Mouse (Mus musculus): Measurements from ENCODE around the gene Coq5. TPM values are rescaled to one million over a fixed set of nuclear protein-coding genes. Genes with fewer than 3 reads are reported as not detected.
A peak's percentile ranks its signal among the peaks of the same experiment; 100 is the strongest.
"Not testable (repeated sequence)": the region's sequence is repeated elsewhere in the genome, so short reads cannot be mapped to it uniquely, and the experiment has no call there.

Gene Coq5
- polyA plus RNA-seq, 1 experiment from 2014 or later: 57.3 TPM

- Histone ChIP-seq H3K4me2 (no peak overlapping the region), H3K36me3 (peaks cover 52% of the 10 kb centered on the region), H3K27me3 (no peaks in the 10 kb centered on the region), H3K4me1 (replicated peaks) (peaks cover 23% of the 10 kb centered on the region), H3K9ac (no peak overlapping the region), H3K4me3 (no peak overlapping the region), H3K9me3 (no peaks in the 10 kb centered on the region), H3K27ac (replicated peaks) (no peak overlapping the region)
- WGBS: 87% methylated on average over 10 of the region's 10 CpGs
- no peak for ATAC-seq (ENCODE audit: low FRiP score, low read depth)
These were observed 16.9 kb downstream of the Coq5 start for GRCm38 (mm10) chr5:115296347-115296746.

- Histone ChIP-seq H3K9me3 (no peaks in the 10 kb centered on the region), H3K36me3 (peaks cover 30% of the 10 kb centered on the region), H3K4me1 (replicated peaks) (peaks cover 31% of the 10 kb centered on the region), H3K4me2 (peak overlapping the region; percentile 63), H3K4me3 (peak overlapping the region; percentile 89), H3K9ac (peak overlapping the region; percentile 92), H3K27me3 (no peaks in the 10 kb centered on the region), H3K27ac (replicated peaks) (peak overlapping the region; percentile 93)
- WGBS: under 1% methylated on average over 45 of the region's 46 CpGs
- peak; percentile 56 for ATAC-seq (ENCODE audit: low FRiP score, low read depth)
These were observed 20.7 kb downstream of the Coq5 start for GRCm38 (mm10) chr5:115300035-115300744.

- under 1% methylated on average over 66 of the region's 66 CpGs for WGBS
- peak within 1 kb of the TSS; percentile 63 for H3K4me2 ChIP-seq
- peaks cover 31% of the 10 kb centered on the region for H3K4me1 ChIP-seq (replicated peaks)
- H3K4me3 ChIP-seq: peak within 1 kb of the TSS; percentile 89
- peak within 1 kb of the TSS; percentile 92 for H3K9ac ChIP-seq
- no peaks in the 10 kb centered on the region for H3K27me3 ChIP-seq
- ATAC-seq (ENCODE audit: low FRiP score, low read depth): peak; percentile 98
- H3K9me3 ChIP-seq: no peaks in the 10 kb centered on the region
- H3K27ac ChIP-seq (replicated peaks): peak within 1 kb of the TSS; percentile 93
- peaks cover 23% of the 10 kb centered on the region for H3K36me3 ChIP-seq
These were observed 21.5 kb downstream of the Coq5 start, which contains the start of gene Dynll1 for GRCm38 (mm10) chr5:115300792-115301614. Gene Dynll1 (minus strand): TSS chr5:115300999.

- peaks cover 31% of the 10 kb centered on the region for H3K4me1 ChIP-seq (replicated peaks)
- peak overlapping the region; percentile 63 for H3K4me2 ChIP-seq
- no peaks in the 10 kb centered on the region for H3K9me3 ChIP-seq
- no peaks in the 10 kb centered on the region for H3K27me3 ChIP-seq
- no peak for ATAC-seq (ENCODE audit: low FRiP score, low read depth)
- WGBS: 29% methylated on average over 13 of the region's 13 CpGs
- peak overlapping the region; percentile 57 for H3K27ac ChIP-seq (replicated peaks)
- H3K4me3 ChIP-seq: peak overlapping the region; percentile 89
- peak overlapping the region; percentile 42 for H3K9ac ChIP-seq
- peaks cover 17% of the 10 kb centered on the region for H3K36me3 ChIP-seq
These were observed 22.1 kb downstream of the Coq5 start for GRCm38 (mm10) chr5:115301615-115302014.

- not testable (repeated sequence) for ATAC-seq (ENCODE audit: low FRiP score, low read depth); H3K27ac ChIP-seq (replicated peaks); H3K9me3 ChIP-seq; H3K27me3 ChIP-seq; H3K9ac ChIP-seq
- Histone ChIP-seq H3K4me3 (peak overlapping the region; percentile 89; the same call in 1 of the 2 replicates), H3K4me1 (replicated peaks) (peaks cover 30% of the 10 kb centered on the region), H3K4me2 (peak overlapping the region; percentile 63), H3K36me3 (peaks cover 13% of the 10 kb centered on the region)
- 86% methylated on average over 6 of the region's 7 CpGs for WGBS
These were observed 22.7 kb downstream of the Coq5 start for GRCm38 (mm10) chr5:115302190-115302589.

GRCm38 (mm10) chr5:115312354-115312753, 32.9 kb downstream of the Coq5 start:
- 90% methylated on average over 4 of the region's 4 CpGs for WGBS

GRCm38 (mm10) chr5:115312816-115313667, 33.6 kb downstream of the Coq5 start:
- H3K27ac ChIP-seq (replicated peaks): no peak overlapping the region
- ATAC-seq (ENCODE audit: low FRiP score, low read depth): no peak
- 81% methylated on average over 10 of the region's 10 CpGs for WGBS
- H3K36me3 ChIP-seq: no peaks in the 10 kb centered on the region
- H3K4me1 ChIP-seq (replicated peaks): peaks cover 15% of the 10 kb centered on the region
- no peak overlapping the region for H3K4me2 ChIP-seq
- H3K9ac ChIP-seq: no peak overlapping the region
- H3K27me3 ChIP-seq: no peaks in the 10 kb centered on the region
- H3K4me3 ChIP-seq: no peak overlapping the region
- H3K9me3 ChIP-seq: no peaks in the 10 kb centered on the region

More at GRCm38 (mm10) chr5:115312354-115312753, 32.9 kb downstream of the Coq5 start:
- H3K36me3 ChIP-seq: no peaks in the 10 kb centered on the region
- peaks cover 8% of the 10 kb centered on the region for H3K4me1 ChIP-seq (replicated peaks)
- H3K4me3 ChIP-seq: no peak overlapping the region
- no peak overlapping the region for H3K27ac ChIP-seq (replicated peaks)
- H3K4me2 ChIP-seq: no peak overlapping the region
- no peak overlapping the region for H3K9ac ChIP-seq
- ATAC-seq (ENCODE audit: low FRiP score, low read depth): no peak
- H3K27me3 ChIP-seq: no peaks in the 10 kb centered on the region
- no peaks in the 10 kb centered on the region for H3K9me3 ChIP-seq

- Histone ChIP-seq H3K27ac (replicated peaks) (no peak overlapping the region), H3K9me3 (no peaks in the 10 kb centered on the region), H3K36me3 (no peaks in the 10 kb centered on the region), H3K27me3 (no peaks in the 10 kb centered on the region), H3K4me3 (no peak overlapping the region), H3K4me2 (no peak overlapping the region), H3K4me1 (replicated peaks) (peaks cover 20% of the 10 kb centered on the region), H3K9ac (no peak overlapping the region)
- WGBS: 50% methylated on average over 5 of the region's 5 CpGs
- ATAC-seq (ENCODE audit: low FRiP score, low read depth): no peak
These were observed 34.1 kb downstream of the Coq5 start for GRCm38 (mm10) chr5:115313668-115313943.

- Histone ChIP-seq H3K27me3 (no peaks in the 10 kb centered on the region), H3K9me3 (no peaks in the 10 kb centered on the region), H3K4me2 (peak overlapping the region; percentile 1), H3K4me3 (no peak overlapping the region), H3K4me1 (replicated peaks) (peaks cover 32% of the 10 kb centered on the region), H3K9ac (0 out of 2 replicates have a peak overlapping the region, but pooled peaks have one; percentile 14), H3K36me3 (no peaks in the 10 kb centered on the region), H3K27ac (replicated peaks) (peak overlapping the region; percentile 52)
- ATAC-seq (ENCODE audit: low FRiP score, low read depth): no peak
- 6% methylated on average over 14 of the region's 14 CpGs for WGBS
These were observed 37.6 kb downstream of the Coq5 start for GRCm38 (mm10) chr5:115316968-115317644.

GRCm38 (mm10) chr5:115317645-115318328, 38.3 kb downstream of the Coq5 start:
- no peak overlapping the region for H3K9ac ChIP-seq
- peak overlapping the region; percentile 52 for H3K27ac ChIP-seq (replicated peaks)
- no peaks in the 10 kb centered on the region for H3K9me3 ChIP-seq
- 9% methylated on average over 10 of the region's 10 CpGs for WGBS
- ATAC-seq (ENCODE audit: low FRiP score, low read depth): peak; percentile 43; the same call in 1 of the 2 replicates
- no peak overlapping the region for H3K4me3 ChIP-seq
- no peaks in the 10 kb centered on the region for H3K27me3 ChIP-seq
- peak overlapping the region; percentile 1 for H3K4me2 ChIP-seq
- no peaks in the 10 kb centered on the region for H3K36me3 ChIP-seq
- peaks cover 32% of the 10 kb centered on the region for H3K4me1 ChIP-seq (replicated peaks)
